Mouse (Mus musculus): ENCODE measurements around the gene Crebzf. TPM values are rescaled to one million over a fixed set of nuclear protein-coding genes. Genes with fewer than 3 reads are reported as not detected.

Crebzf gene
- total and polyA plus RNA-seq, 3 experiments, result 51.8 to 102 (median 74.0) TPM

- peak overlapping the region in 1 of 3 experiments; percentile 39 for H3K4me3 ChIP-seq (replicated peaks in 1 of 3; ENCODE audit: low read depth in 2 of 3, low read length in 2 of 3, poor library complexity in 1 of 3)
- H3K4me1 ChIP-seq (ENCODE audit: control insufficient read depth in 1 of 2, insufficient read depth in 2 of 2), result peaks cover 0 to 2% of the 10 kb centered on the region in 2 experiments; a peak in 2 of 4 replicates
- in situ Hi-C loops (cut with MboI; ENCODE audit: low pct_ligation_motif_present, low pct_unique_long_range_greater_than_20kb, low sequenced_read_pairs) (no loop called here), dilution Hi-C loops (cut with MboI; ENCODE audit: extremely low pct_ligation_motif_present, extremely low pct_unique_long_range_greater_than_20kb, low sequenced_read_pairs) (no loop called here)
- H3K9me3 ChIP-seq (replicated peaks; ENCODE audit: low read length), result no peaks in the 10 kb centered on the region
- peaks cover 6% of the 10 kb centered on the region for H3K79me2 ChIP-seq (replicated peaks; ENCODE audit: control insufficient read depth, extremely low read depth, insufficient read depth, poor library complexity, severe bottlenecking)
- no peaks in the 10 kb centered on the region for H3K27me3 ChIP-seq (replicated peaks)
- H3K36me3 ChIP-seq (replicated peaks in 1 of 2; ENCODE audit: control insufficient read depth in 1 of 2, insufficient read depth in 1 of 2, low read length in 1 of 2), result no peaks in the 10 kb centered on the region
- TF ChIP-seq MEF2A (IDR thresholded peaks at IDR 0.05; ENCODE audit: borderline replicate concordance, low read depth, low read length), result no peak
- peak in 1 of 2 experiments; percentile 60; a peak in 2 of 4 replicates for TF ChIP-seq CTCF (conservative IDR thresholded peaks at IDR 0.05 in 1 of 2, IDR thresholded peaks at IDR 0.05 in 1 of 2; ENCODE audit: low read depth in 2 of 2, low read length in 2 of 2)
- no peak for TF ChIP-seq PAX5 (IDR thresholded peaks at IDR 0.05; ENCODE audit: low read length)
- TF ChIP-seq JUND (conservative IDR thresholded peaks at IDR 0.05; ENCODE audit: low read depth, low read length), result no peak
- no peak for TF ChIP-seq USF1 (IDR thresholded peaks at IDR 0.05; ENCODE audit: low read depth, low read length)
- 0 out of 2 replicates have a peak, but pooled peaks have one; percentile 36 for TF ChIP-seq MXI1 (IDR thresholded peaks at IDR 0.05; ENCODE audit: low read depth, low read length)
- no peak for TF ChIP-seq SIN3A (IDR thresholded peaks at IDR 0.05; ENCODE audit: low read length)
- TF ChIP-seq HCFC1 (IDR thresholded peaks at IDR 0.05; ENCODE audit: low read depth, low read length), result peak; percentile 55
- TF ChIP-seq TCF12 (IDR thresholded peaks at IDR 0.05; ENCODE audit: low read depth, low read length), result peak; percentile 51
- TF ChIP-seq MAX (IDR thresholded peaks at IDR 0.05; ENCODE audit: low read length), result no peak
- no peak for TF ChIP-seq ZNF384 (IDR thresholded peaks at IDR 0.05; ENCODE audit: low read depth, low read length)
- no peak for TF ChIP-seq EP300 (IDR thresholded peaks at IDR 0.05; ENCODE audit: low read length)
- TF ChIP-seq ZMIZ1 (IDR thresholded peaks at IDR 0.05; ENCODE audit: low read depth, low read length), result peak; percentile 52; the same call in 1 of the 2 replicates
- peak; percentile 95 for TF ChIP-seq ELF1 (IDR thresholded peaks at IDR 0.05; ENCODE audit: low read depth, low read length)
- TF ChIP-seq USF2 (conservative IDR thresholded peaks at IDR 0.05; ENCODE audit: low read depth, low read length), result no peak
- TF ChIP-seq CHD1 (IDR thresholded peaks at IDR 0.05; ENCODE audit: low read depth, low read length), result no peak
- 0 out of 2 replicates have a peak, but pooled peaks have one; percentile 37 for TF ChIP-seq MYC (IDR thresholded peaks at IDR 0.05; ENCODE audit: low read depth, low read length)
- no peak for TF ChIP-seq BHLHE40 (IDR thresholded peaks at IDR 0.05; ENCODE audit: low read depth, low read length)
- 0 out of 2 replicates have a peak, but pooled peaks have one; percentile 19 for TF ChIP-seq IRF4 (IDR thresholded peaks at IDR 0.05; ENCODE audit: low read depth, low read length)
- peak; percentile 57 for TF ChIP-seq NELFE (IDR thresholded peaks at IDR 0.05; ENCODE audit: low read depth, low read length)
- TF ChIP-seq POLR2A (IDR thresholded peaks at IDR 0.05; ENCODE audit: low read depth, low read length), result peak; percentile 76
- TF ChIP-seq NRF1 (IDR thresholded peaks at IDR 0.05; ENCODE audit: low read depth, low read length), result no peak
- peak overlapping the region; percentile 51 for H3K9ac ChIP-seq (ENCODE audit: insufficient read depth, low read depth)
- peak overlapping the region; percentile 72 for H3K4me2 ChIP-seq (ENCODE audit: insufficient read depth, low read depth, poor library complexity, severe bottlenecking)
- no peak for DNase-seq (ENCODE audit: extremely low read depth)
- H3K27ac ChIP-seq (ENCODE audit: insufficient read depth, low read depth), result no peak overlapping the region
Measured at GRCm38 (mm10) chr7:90460930-90461329, 18.4 kb downstream of the Crebzf start.

- dilution Hi-C loops (cut with MboI; ENCODE audit: extremely low pct_ligation_motif_present, extremely low pct_unique_long_range_greater_than_20kb, low sequenced_read_pairs), result no loop called here
- H3K9ac ChIP-seq (ENCODE audit: insufficient read depth, low read depth), result peak overlapping the region; percentile 51
- TF ChIP-seq MXI1 (IDR thresholded peaks at IDR 0.05; ENCODE audit: low read depth, low read length) (0 out of 2 replicates have a peak, but pooled peaks have one; percentile 3), CHD2 (IDR thresholded peaks at IDR 0.05; ENCODE audit: low read length) (no peak)
- peak overlapping the region; percentile 72 for H3K4me2 ChIP-seq (ENCODE audit: insufficient read depth, low read depth, poor library complexity, severe bottlenecking)
- peak overlapping the region in 1 of 3 experiments; percentile 39 for H3K4me3 ChIP-seq (replicated peaks in 1 of 3; ENCODE audit: low read depth in 2 of 3, low read length in 2 of 3, poor library complexity in 1 of 3)
- H3K79me2 ChIP-seq (replicated peaks; ENCODE audit: control insufficient read depth, extremely low read depth, insufficient read depth, poor library complexity, severe bottlenecking), result peaks cover 1% of the 10 kb centered on the region; the same call in 1 of the 2 replicates
- H3K36me3 ChIP-seq (replicated peaks in 1 of 2; ENCODE audit: control insufficient read depth in 1 of 2, insufficient read depth in 1 of 2, low read length in 1 of 2), result no peaks in the 10 kb centered on the region
- in situ Hi-C loops (cut with MboI; ENCODE audit: low pct_ligation_motif_present, low pct_unique_long_range_greater_than_20kb, low sequenced_read_pairs), result no loop called here
- H3K4me1 ChIP-seq (ENCODE audit: control insufficient read depth in 1 of 2, insufficient read depth in 2 of 2), result no peaks in the 10 kb centered on the region
- DNase-seq (ENCODE audit: extremely low read depth), result no peak
- no peaks in the 10 kb centered on the region for H3K9me3 ChIP-seq (replicated peaks; ENCODE audit: low read length)
- no peaks in the 10 kb centered on the region for H3K27me3 ChIP-seq (replicated peaks)
- H3K27ac ChIP-seq (ENCODE audit: insufficient read depth, low read depth), result no peak overlapping the region
Measured at GRCm38 (mm10) chr7:90461441-90461840, 18.9 kb downstream of the Crebzf start.
